Mouse (Mus musculus) embryonic fibroblast, embryonic 13.5 days (primary cell): ENCODE measurements around the gene Pde6g. TPM values are rescaled to one million over a fixed set of nuclear protein-coding genes. Genes with fewer than 3 reads are reported as not detected.

Source experiments
- H3K27ac ChIP-seq: 2 replicates; pipeline ENCODE4 v1.5.1; 2012; ENCODE audit warnings: low read length, control low read depth, inconsistent platforms; ENCODE audit not compliant: insufficient read depth
- H3K4me1 ChIP-seq: 2 replicates; pipeline ENCODE4 v1.6.1; 2011; ENCODE audit warnings: low read length; ENCODE audit not compliant: control insufficient read depth, insufficient read depth
- H3K4me3 ChIP-seq: 2 replicates; pipeline ENCODE4 v1.5.1; 2011; ENCODE audit warnings: mild to moderate bottlenecking, control low read depth, low read length; ENCODE audit not compliant: insufficient read depth
- CTCF ChIP-seq: IDR thresholded peaks from 2 replicates; pipeline ENCODE4 v1.5.1; 2011; ENCODE audit warnings: mild to moderate bottlenecking, control low read depth, low read length, moderate library complexity, borderline replicate concordance; ENCODE audit not compliant: insufficient read depth
- POLR2A ChIP-seq: IDR thresholded peaks from 2 replicates; pipeline ENCODE4 v1.6.1; 2011; ENCODE audit warnings: low read depth, mild to moderate bottlenecking, control low read depth, low read length, moderate library complexity
- polyA plus RNA-seq: library from polyadenylated mRNA; stranded (reverse); fragments of >200 nt; gene quantifications from 2 replicates; pipeline ENCODE4 v1.2.4, GENCODE M21; 2011; ENCODE audit warnings: low read depth; ENCODE audit not compliant: missing spikeins, insufficient read length

The Pde6g gene
- polyA plus RNA-seq, 1 experiment: not detected

- Histone ChIP-seq H3K4me3 (peak overlapping the region; percentile 56), H3K27ac (no peak overlapping the region), H3K4me1 (no peaks in the 10 kb centered on the region)
- no peak for TF ChIP-seq POLR2A
- no peak for TF ChIP-seq CTCF
Observed at GRCm38 (mm10) chr11:120492024-120492877, 39.0 kb upstream of the Pde6g start.

- peak within 1 kb of the TSS; percentile 56 for H3K4me3 ChIP-seq
- peak; percentile 70 for TF ChIP-seq POLR2A
- TF ChIP-seq CTCF: no peak
- H3K4me1 ChIP-seq: no peaks in the 10 kb centered on the region
- H3K27ac ChIP-seq: no peak within 1 kb of the TSS
Observed at GRCm38 (mm10) chr11:120491317-120492023, 38.2 kb upstream of the Pde6g start, which contains the start of gene Slc25a10. TSS of gene Slc25a10 (plus strand) at chr11:120491840.

GRCm38 (mm10) chr11:120490291-120491046, 37.2 kb upstream of the Pde6g start:
- H3K27ac ChIP-seq: no peak overlapping the region
- TF ChIP-seq CTCF (no peak), POLR2A (no peak)
- H3K4me3 ChIP-seq: no peak overlapping the region
- H3K4me1 ChIP-seq: no peaks in the 10 kb centered on the region; the same call in 1 of the 2 replicates

GRCm38 (mm10) chr11:120489054-120489761, 35.9 kb upstream of the Pde6g start:
- TF ChIP-seq CTCF (peak; percentile 60; the same call in 1 of the 2 replicates), POLR2A (no peak)
- no peak overlapping the region for H3K4me3 ChIP-seq
- no peaks in the 10 kb centered on the region; the same call in 1 of the 2 replicates for H3K4me1 ChIP-seq
- no peak overlapping the region for H3K27ac ChIP-seq

- TF ChIP-seq POLR2A (no peak), CTCF (no peak)
- no peak overlapping the region for H3K4me3 ChIP-seq
- no peak overlapping the region for H3K27ac ChIP-seq
- no peaks in the 10 kb centered on the region; the same call in 1 of the 2 replicates for H3K4me1 ChIP-seq
Observed at GRCm38 (mm10) chr11:120488516-120488915, 35.2 kb upstream of the Pde6g start.

- peak overlapping the region; percentile 81 for H3K4me3 ChIP-seq
- TF ChIP-seq POLR2A: no peak
- no peak for TF ChIP-seq CTCF
- no peaks in the 10 kb centered on the region; the same call in 1 of the 2 replicates for H3K4me1 ChIP-seq
- H3K27ac ChIP-seq: no peak overlapping the region
Observed at GRCm38 (mm10) chr11:120485251-120485650, 32.0 kb upstream of the Pde6g start.

GRCm38 (mm10) chr11:120484265-120484981, 31.1 kb upstream of the Pde6g start, which contains the start of gene Mrpl12:
TSS of gene Mrpl12 (plus strand) at chr11:120484613.
- peak within 1 kb of the TSS; percentile 81 for H3K4me3 ChIP-seq
- H3K4me1 ChIP-seq: no peaks in the 10 kb centered on the region; the same call in 1 of the 2 replicates
- H3K27ac ChIP-seq: peak within 1 kb of the TSS; percentile 18; the same call in 1 of the 2 replicates
- TF ChIP-seq CTCF (no peak), POLR2A (peak; percentile 80)

GRCm38 (mm10) chr11:120483448-120483934, 30.2 kb upstream of the Pde6g start:
- Histone ChIP-seq H3K4me3 (no peak overlapping the region), H3K4me1 (no peaks in the 10 kb centered on the region; the same call in 1 of the 2 replicates)
- TF ChIP-seq POLR2A (no peak), CTCF (no peak)

GRCm38 (mm10) chr11:120472052-120472451, 18.8 kb upstream of the Pde6g start:
- H3K4me3 ChIP-seq: no peak overlapping the region
- H3K27ac ChIP-seq: no peak overlapping the region
- TF ChIP-seq CTCF: no peak
- no peak for TF ChIP-seq POLR2A
- H3K4me1 ChIP-seq: no peaks in the 10 kb centered on the region

More at GRCm38 (mm10) chr11:120483448-120483934, 30.2 kb upstream of the Pde6g start:
- H3K27ac ChIP-seq: no peak overlapping the region
